Comparison of ENCODE assay signal across 36 mouse cellular contexts in the genomic region with DNA sequence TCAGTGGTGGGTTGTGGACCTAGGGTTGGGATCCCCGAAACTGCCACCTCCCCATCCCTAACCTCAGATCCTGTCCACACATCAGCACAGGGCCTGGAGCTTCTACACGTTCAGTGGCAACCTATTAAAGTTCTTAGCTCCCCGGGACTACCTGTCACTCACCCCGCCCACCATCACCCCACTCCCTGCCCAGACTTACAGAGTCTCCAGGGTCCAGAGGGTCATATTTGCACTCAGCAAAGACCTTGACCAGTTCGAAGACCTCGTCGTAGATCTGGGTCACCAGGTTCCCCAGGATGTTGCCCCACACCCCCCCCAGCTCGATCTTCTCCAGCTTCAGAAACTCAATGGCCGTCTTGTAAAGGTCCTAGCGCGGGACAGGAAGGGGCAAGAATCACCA. TPM values are rescaled to one million over a fixed set of nuclear protein-coding genes. Genes with fewer than 3 reads are reported as not detected.
"Had no signal": no experiment of that assay in that cellular context is flagged by ENCODE, and none has a peak within 500 bp of the region (broad histone marks: within the 10 kb centered on the region; RNA-seq: fewer than 3 reads in every experiment).

No protein-coding gene starts in this region.

- H3K27me3 ChIP-seq: heart, embryonic 12.5 days; heart, embryonic 13.5 days; heart, embryonic 15.5 days; hindbrain, embryonic 12.5 days; hindbrain, embryonic 13.5 days; hindbrain, embryonic 15.5 days; intestine, embryonic 15.5 days; kidney, embryonic 15.5 days had no signal

- H3K27ac ChIP-seq: heart, adult 2 months; heart, embryonic 13.5 days; heart, embryonic 15.5 days; hindbrain, embryonic 10.5 days; hindbrain, embryonic 12.5 days; hindbrain, embryonic 13.5 days; hindbrain, embryonic 14.5 days; hindbrain, embryonic 15.5 days; hindbrain, postnatal 0 days; intestine, embryonic 15.5 days; kidney, embryonic 15.5 days; kidney, postnatal 0 days; layer of hippocampus, adult 2 months had no signal

- ATAC-seq: hindbrain, embryonic 16.5 days; hindbrain, postnatal 0 days; inflammation-experienced regulatory T-cells, adult 6 months; intestine, embryonic 15.5 days; intestine, embryonic 16.5 days; intestine, postnatal 0 days had no signal

- H3K36me3 ChIP-seq: heart, embryonic 12.5 days; heart, embryonic 13.5 days; heart, embryonic 15.5 days; hindbrain, embryonic 10.5 days; hindbrain, embryonic 12.5 days; hindbrain, embryonic 13.5 days; hindbrain, embryonic 15.5 days; intestine, embryonic 15.5 days; kidney, embryonic 15.5 days had no signal

- H3K4me1 ChIP-seq: hindbrain, embryonic 10.5 days; hindbrain, embryonic 13.5 days; hindbrain, embryonic 15.5 days; intestine, embryonic 15.5 days; kidney, embryonic 15.5 days had no signal

- DNase-seq: heart, adult 18-20 months; heart, adult 2 months; heart, postnatal 10 days; heart, postnatal 14 days; heart, postnatal 36 days; heart, postnatal 4 days; kidney, adult 11 months; kidney, adult 18-20 months; kidney, adult 2 months; kidney, adult 8-10 months; kidney, adult 9 months; kidney, postnatal 10 days; kidney, postnatal 14 days; kidney, postnatal 25 days; kidney, postnatal 36 days; kidney, postnatal 4 days; layer of hippocampus, adult 9-11 months; layer of hippocampus, postnatal 36 days had no signal

- H3K9ac ChIP-seq: heart, embryonic 12.5 days; heart, embryonic 13.5 days; heart, embryonic 15.5 days; hindbrain, embryonic 12.5 days; hindbrain, embryonic 13.5 days; hindbrain, embryonic 14.5 days; hindbrain, embryonic 15.5 days; intestine, embryonic 15.5 days; kidney, embryonic 15.5 days had no signal

- H3K9me3 ChIP-seq: heart, embryonic 12.5 days; heart, embryonic 13.5 days; heart, embryonic 15.5 days; hindbrain, embryonic 10.5 days; hindbrain, embryonic 12.5 days; hindbrain, embryonic 13.5 days; hindbrain, embryonic 15.5 days; intestine, embryonic 15.5 days; kidney, embryonic 15.5 days had no signal

- H3K4me3 ChIP-seq: heart, adult 2 months; heart, embryonic 12.5 days; heart, embryonic 13.5 days; heart, embryonic 15.5 days; hindbrain, embryonic 10.5 days; hindbrain, embryonic 12.5 days; hindbrain, embryonic 13.5 days; hindbrain, embryonic 15.5 days; intestine, embryonic 15.5 days; kidney, embryonic 15.5 days; layer of hippocampus, adult 2 months had no signal

- H3K4me2 ChIP-seq: heart, embryonic 11.5 days; heart, embryonic 12.5 days; heart, embryonic 13.5 days; heart, embryonic 15.5 days; hindbrain, embryonic 12.5 days; hindbrain, embryonic 13.5 days; hindbrain, embryonic 14.5 days; hindbrain, embryonic 15.5 days; intestine, embryonic 15.5 days; kidney, embryonic 15.5 days had no signal

RNA-seq across cellular contexts. Expression of gene Dnah17, which starts 8.8 kb away (rescaled TPM):
- total RNA-seq: hindbrain, postnatal 0 days had no signal
